Mouse (Mus musculus) thymus, postnatal 36 days (tissue): ENCODE results near the gene Tex261.
"Not testable (repeated sequence)": the region's sequence is repeated elsewhere in the genome, so short reads cannot be mapped to it uniquely, and the experiment has no call there.

Source experiments
- DNase-seq, 2 experiments: peaks; one replicate each; pipeline ENCODE4 v3.0.0; 2022; ENCODE audit warnings: mixed read lengths in 2 of 2

The Tex261 gene

DNA sequence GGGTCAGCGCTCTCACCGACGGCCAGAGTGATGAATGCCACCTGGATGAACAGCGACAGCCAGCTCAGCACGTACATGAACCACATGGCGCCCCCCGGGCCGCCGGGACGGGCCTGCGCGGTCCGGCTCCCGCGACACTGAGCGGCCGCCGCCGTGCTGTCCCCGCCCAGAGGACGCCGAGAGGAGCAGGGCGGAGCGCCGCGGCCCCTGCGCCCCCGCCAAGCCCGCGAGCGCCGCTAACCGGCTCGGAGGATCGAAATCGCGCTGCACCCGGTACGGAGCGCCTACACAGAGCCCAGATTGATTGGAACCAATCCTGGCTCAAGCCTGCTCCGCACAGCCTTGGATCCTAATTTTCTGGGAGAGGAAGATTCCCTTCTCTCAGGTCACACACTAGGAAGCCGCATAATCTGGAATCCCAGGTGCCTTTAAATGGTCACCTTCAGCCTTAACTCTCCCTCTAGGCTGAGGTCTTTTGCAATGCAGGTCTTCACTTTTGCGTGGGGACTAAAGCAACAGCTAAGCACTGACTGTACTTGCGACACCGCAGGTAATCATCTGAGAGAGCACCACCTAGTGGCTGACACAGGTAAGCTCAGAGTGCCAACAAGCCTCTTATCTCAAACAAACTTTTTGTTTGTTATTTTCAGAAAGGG, at the start of gene Tex261:
TSS of gene Tex261 (minus strand) at position 176 of the 656 bp plus-strand sequence.
- DNase-seq: peak; percentile 89

DNA sequence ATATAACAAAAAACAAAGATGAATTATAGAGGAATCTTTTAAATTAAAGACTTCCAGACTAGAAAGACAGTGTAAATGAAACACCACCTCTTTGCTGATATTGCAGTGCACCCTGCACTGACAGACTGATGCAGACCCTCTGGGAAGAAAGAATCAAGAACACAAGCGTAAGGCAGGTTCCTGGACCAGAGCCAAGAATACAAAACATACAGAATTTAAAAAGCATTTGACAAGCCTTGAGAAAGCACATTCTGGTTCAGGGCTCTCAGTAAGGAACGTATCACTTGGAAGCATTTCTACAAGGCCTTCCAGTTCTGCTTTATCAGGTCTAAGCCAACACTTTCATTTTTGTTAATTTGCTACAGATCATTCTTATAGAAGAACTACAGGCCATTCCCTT, 46.2 kb upstream of the Tex261 start:
- DNase-seq: no peak

DNA sequence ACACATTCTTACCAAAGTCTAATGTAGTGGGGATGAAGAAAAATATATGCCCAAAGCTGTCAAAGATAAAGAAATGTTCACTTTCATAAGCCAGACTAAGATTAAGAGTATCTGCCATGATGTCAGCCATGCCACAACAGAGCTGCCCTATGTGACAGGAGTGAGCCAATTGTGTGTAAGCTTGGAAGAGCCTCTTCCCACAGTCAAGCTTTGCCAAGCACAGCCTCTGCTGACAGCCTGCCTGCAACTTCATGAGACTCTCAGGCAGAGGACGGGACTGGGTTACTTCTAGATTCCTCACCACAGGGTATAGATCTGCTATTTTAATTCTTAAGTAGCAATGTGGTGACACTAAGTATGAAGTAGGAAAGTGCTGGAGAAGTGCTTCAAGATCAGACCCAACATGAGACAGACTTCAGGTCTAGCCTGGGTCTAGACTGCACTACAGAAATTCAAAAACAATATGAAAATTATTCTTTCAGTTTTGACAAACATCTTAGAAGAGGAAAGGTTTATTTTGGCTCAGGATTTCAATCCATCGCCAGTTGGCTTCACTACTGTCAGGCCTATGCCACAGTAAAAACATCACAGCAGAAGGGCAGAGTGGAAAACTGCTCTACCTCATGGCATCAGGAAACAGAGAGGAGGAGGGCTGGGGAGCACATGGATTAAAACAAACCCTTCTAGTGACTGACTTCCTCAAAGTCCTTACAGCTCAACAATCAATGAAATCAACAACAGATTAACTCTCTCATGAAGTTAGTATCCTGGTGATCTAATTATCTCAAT, 45.3 kb upstream of the Tex261 start:
- no peak for DNase-seq

DNA sequence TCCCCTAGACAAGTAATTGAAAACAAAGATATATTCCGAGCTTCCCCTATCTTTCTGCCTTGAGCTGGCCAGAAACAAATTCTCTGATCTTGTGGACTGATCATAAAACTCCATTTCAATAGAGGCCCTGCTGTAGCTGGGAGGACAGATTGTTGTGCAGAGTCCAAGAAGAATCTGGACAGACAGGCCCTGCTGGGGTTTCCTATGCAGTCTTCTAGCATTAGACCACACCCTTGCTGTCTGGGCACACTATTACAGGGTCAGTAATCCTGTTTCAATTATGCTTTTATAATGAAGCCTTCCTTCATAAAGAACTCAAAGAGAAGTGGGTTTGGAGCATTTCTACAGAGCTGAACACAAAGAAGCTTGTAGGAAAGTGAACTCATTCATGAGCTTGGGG, 43.4 kb upstream of the Tex261 start:
- no peak for DNase-seq

DNA sequence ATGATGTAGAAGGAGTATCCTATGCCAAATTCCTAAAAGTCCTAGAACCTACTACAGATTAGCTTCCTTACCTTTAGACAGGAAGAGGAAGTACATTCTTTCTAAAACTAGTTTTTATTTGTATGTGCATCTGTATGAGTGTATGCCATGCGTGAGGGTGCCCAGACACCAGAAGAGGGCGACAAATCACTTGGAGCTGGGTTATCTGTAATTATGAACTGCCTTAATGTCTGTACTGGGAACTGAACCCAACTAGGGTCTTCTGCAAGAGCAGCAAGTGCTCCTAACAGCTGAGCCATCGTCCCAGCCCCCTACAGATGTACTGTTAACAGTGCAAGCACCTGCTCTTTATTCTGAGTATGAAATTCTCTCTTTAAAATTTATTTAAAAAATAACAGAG, 40.2 kb upstream of the Tex261 start:
- DNase-seq: no peak

DNA sequence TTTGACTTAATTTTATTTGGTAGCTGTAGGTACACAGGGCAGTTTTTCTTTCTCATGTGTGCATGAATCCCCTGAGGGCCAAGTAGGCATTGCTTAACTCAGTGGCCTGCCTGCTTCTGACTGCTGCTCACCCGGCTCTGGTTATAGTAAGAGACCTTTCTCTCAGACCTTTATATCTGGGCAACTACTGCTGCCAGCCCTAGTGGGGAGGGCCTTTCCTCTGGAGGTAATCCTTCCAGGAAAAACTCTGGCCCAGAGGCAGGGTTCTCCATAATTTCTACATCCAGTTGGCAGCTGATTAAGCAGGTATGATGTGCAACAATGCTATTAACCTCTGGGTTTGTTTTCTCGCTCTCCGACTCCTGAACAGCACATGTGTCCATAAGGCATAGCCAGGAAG, 27.2 kb upstream of the Tex261 start:
- no peak for DNase-seq

DNA sequence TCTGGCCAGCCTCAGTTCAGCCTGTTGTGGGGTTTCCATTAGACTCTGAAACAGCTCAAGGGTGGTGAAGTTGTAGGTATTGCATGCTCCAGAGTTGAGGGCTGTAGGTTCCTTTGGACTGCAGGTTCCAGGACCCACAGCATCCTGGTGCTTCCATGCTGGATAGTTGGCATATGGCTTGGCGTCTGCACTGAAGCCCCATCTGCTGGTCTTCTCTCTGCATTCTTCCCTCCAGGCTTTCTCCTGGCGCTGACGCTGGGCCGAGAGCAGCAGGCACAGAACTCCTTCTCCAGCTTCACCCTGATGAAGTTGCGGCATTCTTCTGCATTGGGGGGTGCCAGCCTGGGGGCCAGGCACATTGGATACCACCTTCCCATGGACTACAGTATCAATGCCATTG, 26.4 kb upstream of the Tex261 start:
- no peak for DNase-seq

DNA sequence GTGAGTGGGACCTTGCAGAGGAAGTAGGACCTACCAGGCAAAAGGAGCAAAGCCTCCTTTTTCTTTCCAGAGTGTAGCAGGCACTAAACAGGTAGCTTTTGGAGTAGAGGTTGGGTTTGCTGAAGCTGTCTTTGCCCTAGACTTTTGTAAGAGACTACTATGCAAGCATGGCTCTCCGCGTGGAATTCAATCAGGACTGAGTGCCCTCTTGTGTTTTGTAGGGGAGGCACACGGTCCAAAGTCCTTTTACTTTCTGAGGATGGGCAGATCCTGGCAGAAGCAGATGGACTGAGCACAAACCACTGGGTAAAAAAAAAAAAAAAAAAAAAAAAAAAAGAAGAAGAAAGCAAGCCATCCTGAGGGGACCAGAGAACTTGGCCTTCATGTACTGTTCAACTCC, 21.1 kb upstream of the Tex261 start:
- DNase-seq: no peak

DNA sequence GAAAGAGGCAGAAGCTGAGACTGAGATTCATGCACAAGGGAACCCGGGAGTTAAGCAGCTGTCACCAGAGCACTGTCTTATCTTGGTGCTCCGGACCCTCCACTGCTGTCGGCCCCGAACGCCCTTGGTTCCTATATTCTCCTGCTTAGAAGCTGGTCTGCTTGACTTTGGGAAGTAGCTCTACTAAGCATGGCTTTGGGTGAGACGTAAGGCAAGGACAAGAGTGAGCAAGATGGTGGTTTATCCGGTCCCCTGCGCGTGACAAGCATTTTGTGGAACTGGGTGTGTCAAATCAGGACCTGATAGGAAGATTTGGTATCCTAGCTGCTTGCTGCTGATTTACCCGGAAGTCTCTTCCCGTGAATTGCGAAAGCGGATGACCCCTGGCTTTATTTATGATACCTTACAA, 19.9 kb upstream of the Tex261 start:
- no peak for DNase-seq

DNA sequence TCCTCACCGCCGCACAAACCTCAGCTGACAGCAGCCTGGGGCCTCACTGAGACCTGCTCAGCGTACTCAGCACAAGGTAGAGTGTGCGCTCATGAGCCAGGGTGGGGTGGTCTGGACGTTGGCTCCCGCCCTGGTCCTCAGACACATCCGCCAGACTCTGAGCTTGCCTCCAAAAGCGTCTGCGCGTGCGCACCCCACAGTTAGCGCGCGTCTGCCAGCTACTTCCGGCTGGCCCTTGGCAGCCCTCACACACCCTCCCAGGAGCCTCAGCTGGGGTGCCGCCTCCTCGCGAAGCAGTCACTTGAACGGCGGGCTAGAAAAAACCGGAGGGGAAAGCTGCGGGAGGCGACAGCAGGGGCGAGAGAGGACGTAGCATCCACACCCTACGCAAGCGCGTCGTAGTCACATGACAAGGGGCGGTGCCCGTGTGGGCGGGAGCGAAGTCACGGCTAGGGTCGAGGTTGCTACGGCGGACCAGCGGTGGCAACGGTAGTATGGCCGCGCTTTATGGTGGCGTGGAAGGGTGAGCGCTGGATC, 19.2 kb upstream of the Tex261 start, which contains the start of gene Nagk:
TSS of gene Nagk (plus strand) at position 223 of the 537 bp plus-strand sequence.
- DNase-seq: peak; percentile 94 to 97

DNA sequence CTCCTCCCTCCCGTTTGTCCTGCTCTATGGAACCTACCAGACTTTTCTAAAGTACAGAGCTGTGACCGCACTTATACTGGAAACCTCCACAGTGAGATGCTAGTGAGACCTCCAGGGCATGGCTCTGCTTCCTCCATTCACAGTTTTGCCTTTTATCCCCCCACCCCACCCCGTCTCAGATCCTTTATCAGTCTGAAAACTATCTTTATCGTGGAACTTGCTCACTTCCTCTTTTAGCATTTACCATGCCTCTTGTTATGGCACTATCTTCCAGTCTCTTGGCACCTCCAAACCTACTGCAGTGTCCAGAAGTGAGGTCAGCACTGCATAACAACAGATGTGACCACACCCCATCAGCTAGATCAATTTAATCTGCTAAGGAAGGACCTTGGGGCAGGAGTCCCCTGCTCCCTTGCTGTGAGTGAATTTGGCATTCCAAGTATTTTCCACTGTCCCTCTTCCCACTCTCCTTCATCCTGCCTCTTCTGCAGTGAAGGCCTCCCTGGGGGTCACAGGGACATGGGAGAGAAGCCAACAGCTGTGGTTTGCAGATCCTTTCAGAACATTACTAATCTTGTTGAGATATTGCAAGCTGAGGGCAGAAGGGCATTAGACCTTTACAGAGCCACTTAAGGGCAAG, 15.8 kb upstream of the Tex261 start:
- no peak for DNase-seq

DNA sequence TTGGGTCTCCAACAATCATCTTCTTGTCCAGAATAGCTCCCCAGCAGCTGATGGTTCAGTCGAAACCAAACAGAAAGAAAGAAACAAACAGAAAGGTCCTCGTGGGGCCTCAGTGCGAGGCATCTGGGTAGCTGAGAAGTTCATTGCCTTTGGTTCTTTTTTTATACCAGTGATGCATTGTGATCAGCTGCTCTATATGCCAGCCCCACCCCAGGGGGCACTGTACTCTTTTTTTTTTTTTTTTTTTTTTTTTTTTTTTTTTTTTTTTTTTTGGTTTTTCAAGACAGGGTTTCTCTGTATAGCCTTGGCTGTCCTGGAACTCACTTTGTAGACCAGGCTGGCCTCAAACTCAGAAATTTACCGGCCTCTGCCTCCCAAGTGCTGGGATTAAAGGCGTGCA, 14.9 kb upstream of the Tex261 start:
- not testable (repeated sequence) for DNase-seq

DNA sequence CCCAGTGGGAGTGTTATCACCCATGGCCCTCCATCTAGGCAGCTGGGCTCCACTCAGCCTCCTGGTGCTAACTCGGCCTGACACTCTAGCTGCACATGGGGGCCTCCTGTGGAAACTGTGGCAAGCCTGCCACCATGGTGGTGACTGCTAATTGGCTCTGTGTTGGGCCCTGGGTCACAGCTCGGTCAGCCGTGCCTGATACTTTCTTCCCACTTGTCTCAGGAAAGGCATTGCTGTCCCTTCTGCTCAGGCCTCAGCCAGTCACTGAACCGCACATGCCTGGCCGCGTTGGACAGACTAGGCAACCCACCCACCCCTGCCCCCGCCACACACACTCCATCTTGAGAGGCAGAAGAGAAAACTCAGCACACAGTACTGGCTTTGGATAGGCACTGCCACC, 12.9 kb upstream of the Tex261 start:
- DNase-seq: no peak

DNA sequence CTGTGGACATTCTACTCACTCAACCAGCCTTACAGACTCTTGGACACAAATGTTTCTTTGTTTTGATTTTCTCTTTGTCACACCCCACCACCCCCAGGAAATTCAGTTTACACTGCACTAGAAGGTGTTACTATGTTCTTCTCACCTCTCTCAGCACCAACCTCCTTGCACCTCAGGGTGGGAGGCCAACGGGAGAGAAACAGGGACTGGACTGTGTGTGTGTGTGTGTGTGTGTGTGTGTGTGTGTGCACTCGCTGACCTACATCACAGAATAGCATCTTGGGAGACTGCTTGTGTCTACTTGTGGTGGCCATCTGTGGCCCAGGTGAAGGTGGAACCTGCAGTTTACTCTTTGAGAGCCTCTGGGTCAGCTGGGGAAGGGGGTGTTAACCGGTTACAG, 10.8 kb upstream of the Tex261 start:
- no peak for DNase-seq

DNA sequence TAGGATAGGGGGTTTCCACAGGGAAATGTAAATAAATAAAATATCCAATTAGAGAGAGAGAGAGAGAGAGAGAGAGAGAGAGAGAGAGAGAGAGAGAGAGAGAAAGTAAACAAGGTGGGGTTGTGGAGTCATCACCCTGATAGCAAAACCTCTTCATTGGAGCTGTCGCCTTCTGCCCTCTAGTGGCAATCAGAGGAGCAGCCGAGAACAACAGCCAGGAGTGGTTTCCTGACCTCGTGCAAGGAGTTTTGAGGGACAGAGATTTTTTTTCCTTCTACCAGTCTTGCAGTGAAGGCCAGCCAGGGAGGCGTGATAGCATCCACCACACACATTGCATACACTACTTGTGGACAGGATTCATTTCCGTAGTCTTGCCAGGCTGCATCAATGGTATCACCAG, 3.4 kb upstream of the Tex261 start:
- peak; percentile 48 to 59 for DNase-seq

DNA sequence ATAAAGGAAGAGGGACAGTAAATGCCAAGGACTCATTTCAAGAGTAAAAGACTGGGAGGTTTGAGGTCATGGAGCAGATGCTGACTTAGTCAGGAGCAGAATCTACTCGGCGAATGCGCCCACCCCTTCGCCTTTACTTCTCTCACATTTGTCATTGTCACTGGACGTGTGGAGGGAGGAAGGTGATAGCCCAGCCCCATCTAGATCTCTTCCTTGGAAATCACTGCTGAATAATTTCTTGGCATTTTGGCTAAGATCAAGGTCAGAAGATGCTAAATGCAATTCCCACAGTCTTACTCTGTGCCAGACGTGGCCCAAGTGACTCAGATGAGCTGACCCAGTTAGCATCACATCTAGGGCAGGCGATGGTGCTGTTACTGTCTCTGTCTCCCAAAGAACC, 2.7 kb upstream of the Tex261 start:
- DNase-seq: no peak

DNA sequence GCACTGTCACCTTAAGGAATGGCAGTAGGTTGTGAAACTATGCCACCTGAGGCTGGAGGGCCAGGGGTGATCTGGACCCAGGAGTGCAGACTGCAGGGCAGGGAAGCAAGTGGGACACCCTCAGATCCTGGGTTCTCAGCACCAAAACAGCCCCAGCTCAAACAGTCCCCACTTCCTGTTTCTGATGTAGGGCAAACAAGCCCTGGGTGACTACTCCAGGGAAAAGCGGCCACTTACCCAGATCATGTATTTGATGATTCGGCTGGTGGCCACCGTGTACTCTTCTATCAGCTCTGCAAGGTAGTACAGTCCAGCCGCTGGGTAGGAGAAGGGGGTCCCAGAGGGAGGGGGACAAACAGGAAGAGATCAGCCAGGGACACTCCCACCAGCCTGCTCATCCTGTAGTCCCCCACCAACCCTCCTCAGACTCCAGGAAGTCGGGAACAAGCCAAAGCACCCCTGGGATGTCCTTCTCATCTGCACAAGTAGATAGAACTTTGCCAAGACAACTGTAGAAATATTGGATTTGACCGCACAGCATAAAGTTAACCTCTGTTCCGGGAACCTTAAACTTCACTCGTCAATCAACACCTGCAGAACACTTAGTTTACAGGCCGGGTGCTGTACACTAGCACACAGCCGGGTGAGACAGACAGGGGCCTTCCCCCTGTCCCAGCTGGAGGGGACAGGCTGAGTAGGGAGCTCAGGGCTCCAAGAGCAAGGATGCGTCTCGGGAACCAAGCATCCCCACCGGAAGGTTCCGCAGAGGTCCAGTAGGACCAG, 641 bp downstream of the Tex261 start:
- DNase-seq: peak; percentile 49 to 52

DNA sequence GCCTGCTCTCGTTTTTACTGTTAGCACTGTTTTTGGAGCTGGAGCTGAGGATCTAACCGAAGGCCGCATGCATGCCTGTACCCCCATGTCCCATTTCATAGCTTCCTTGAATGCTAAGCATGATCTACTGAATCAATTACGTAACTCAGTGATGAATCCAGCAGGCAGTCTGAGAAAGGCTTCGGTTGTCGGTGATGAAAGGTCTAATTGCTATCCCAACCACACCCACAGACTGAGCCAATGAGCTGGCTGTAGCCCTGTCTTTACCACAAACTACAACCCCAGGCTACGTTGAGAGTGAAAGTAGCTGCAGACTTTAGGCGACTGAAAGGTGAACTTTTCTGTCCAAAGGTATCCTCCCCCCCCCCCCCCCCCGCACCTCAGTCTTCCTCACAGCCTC, 1.5 kb downstream of the Tex261 start:
- no peak for DNase-seq

DNA sequence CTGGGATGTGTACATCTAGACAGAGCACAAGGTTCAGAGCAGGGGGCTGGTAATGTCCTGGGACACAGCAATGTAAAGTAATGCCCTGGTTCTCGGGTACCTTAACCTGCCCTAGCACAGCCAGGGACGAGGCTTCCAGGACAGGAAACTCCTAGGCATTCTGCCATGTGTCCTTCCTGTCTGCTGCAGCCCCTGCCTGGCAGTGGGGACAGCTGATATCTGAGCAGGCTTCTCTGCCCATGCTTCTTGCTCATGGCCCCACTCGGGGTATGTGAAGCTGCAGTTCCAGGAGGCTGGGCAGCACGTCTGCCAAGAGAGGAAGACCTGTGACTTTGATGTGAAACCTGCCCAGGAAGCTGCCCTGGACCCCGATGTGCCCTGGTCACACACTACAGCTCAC, 7.1 kb downstream of the Tex261 start:
- DNase-seq: no peak

DNA sequence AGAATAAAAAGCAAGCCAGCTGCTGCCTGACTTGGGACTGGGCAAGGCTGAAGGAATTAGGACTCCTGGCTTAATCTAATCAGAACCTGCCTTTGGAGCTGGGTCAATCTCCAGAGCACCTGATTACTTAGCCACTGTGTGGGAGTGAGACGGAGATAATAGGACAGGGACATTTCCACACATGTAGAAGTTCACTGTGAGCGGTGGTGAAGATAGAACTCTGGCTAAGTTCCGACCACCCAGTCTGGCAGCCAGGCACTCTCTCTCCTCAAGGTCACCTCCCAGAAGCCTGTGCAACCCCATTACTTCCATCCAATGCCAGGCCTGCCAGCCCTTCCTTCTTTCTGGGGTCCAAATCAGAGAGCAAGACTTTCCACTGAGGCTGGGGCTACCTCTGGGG, 8.6 kb downstream of the Tex261 start:
- no peak for DNase-seq

DNA sequence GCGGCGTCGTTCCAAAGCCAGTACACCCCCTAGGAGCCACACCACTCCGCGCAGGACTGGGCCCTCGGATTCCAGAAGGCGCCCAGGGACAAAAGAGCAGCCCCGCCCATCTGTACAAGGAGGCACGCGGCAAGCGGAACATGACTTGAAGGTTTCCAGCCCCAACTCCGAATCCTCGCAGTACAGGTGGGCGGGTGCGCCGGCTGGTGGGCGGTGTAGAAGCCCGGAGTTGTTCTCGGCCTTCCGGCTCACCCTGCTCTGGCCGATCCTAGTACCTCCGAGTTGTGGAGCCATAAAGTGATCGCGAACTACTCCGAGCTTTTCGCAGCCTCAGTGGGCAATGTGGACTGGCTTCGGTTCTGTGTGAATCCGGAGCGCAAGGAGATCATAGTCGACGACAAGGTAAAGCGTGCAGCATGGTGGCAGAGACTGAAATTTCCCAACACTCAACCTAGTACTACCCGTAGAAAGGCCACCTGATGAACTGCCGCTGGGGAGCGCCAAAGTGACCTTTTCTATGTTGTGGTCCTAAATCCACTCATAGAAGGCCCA, 12.7 kb downstream of the Tex261 start:
- DNase-seq: peak; percentile 33 to 54

DNA sequence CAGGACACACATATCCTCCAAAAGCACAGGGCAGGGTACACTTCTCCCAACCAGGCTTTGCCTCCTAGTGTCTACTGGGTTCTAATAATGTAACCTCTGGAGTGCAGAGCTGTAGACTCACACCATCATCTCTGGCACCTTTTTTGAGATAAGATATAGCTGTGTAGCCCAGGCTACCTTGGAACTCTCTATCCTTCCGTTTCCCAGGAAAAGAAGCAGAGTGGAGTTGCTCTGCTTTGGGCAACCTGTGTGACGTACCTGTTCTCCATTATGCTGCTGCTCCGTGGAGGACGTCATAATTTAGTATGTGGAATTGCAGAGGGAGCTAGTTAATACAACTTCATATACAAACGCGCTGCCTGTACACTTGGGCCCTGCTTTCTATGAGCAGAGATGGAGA, 13.3 kb downstream of the Tex261 start, which contains the start of gene Ankrd53:
TSS of gene Ankrd53 (plus strand) at position 301 of the 400 bp plus-strand sequence.
- no peak for DNase-seq
